Mouse (Mus musculus) heart, embryonic 13.5 days (tissue): ENCODE data around the gene Nat8f2. TPM values are rescaled to one million over a fixed set of nuclear protein-coding genes. Genes with fewer than 3 reads are reported as not detected.

Source experiments
- polyA plus RNA-seq: library from polyadenylated mRNA; unstranded; fragments of >200 nt; fragmentation: Nextera tagmentation; extraction: Ambion mirVana; gene quantifications from 2 replicates; pipeline ENCODE4 v1.2.1, GENCODE M21; 2015

Gene Nat8f2
- polyA plus RNA-seq, 1 experiment from 2014 or later: not detected

Other genes starting within 250 kb of the Nat8f2 start
- gene Nat8f7, start 156.0 kb downstream of the Nat8f2 start, polyA plus RNA-seq: not detected in 2 replicates
- 0.12 TPM in 1 of 2 replicates, not detected in the other for gene Nat8f3, start 103.4 kb downstream of the Nat8f2 start, polyA plus RNA-seq
- gene Nat8f6, start 48.2 kb downstream of the Nat8f2 start, polyA plus RNA-seq: 0.09 TPM in 1 of 2 replicates, not detected in the other
- gene Nat8f5, start 48.2 kb downstream of the Nat8f2 start, polyA plus RNA-seq: not detected in 2 replicates
- not detected in 2 replicates for gene Nat8, start 37.1 kb downstream of the Nat8f2 start, polyA plus RNA-seq
- 2.2 TPM in 2 replicates for gene Nat8f4, start 35.7 kb upstream of the Nat8f2 start, polyA plus RNA-seq
- 19.7 and 24.2 TPM in 2 replicates for gene Tprkb, start 42.7 kb upstream of the Nat8f2 start, polyA plus RNA-seq
- 3.8 and 5.9 TPM in 2 replicates for gene Nat8f1, start 46.5 kb upstream of the Nat8f2 start, polyA plus RNA-seq
- 34.1 and 36.7 TPM in 2 replicates for gene Dusp11, start 92.5 kb upstream of the Nat8f2 start, polyA plus RNA-seq
- gene Figla, start 147.0 kb upstream of the Nat8f2 start, polyA plus RNA-seq: not detected in 2 replicates
- gene Add2, start 159.5 kb upstream of the Nat8f2 start, polyA plus RNA-seq: 6.4 and 6.5 TPM in 2 replicates